Mouse (Mus musculus): ENCODE data around the gene Rasgef1b.

Gene Rasgef1b

DNA sequence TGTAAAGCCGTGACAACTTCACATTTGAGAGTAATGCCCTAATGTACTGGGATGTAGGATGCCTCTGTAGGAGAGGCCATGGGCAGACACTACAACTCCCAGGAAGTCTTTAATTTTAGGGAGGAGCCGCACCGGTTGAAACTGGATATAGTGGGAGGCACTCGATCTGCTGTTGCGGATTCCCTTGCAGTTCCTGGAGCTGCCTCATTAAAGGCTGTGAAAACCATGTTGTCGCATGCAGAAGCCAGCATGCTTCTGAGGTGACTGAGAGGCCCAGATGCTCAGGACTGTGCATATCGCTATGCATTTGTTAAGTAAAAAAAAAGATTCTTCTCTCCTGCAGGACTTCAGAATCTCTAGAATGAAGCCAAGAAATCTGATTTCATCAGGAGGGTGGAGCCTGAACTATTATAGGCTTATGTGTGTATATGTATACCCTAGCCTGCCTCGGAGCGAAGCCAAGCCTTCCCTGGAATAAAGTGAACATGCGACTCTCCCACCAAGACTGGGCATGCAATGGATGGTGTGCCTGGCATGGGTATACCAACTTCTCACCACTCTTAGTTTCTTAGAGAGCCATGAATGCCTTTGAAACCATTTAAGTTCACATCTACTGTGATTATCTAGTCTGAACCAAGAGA, 130.3 kb downstream of the Rasgef1b start:
- no peak for DNase-seq

DNA sequence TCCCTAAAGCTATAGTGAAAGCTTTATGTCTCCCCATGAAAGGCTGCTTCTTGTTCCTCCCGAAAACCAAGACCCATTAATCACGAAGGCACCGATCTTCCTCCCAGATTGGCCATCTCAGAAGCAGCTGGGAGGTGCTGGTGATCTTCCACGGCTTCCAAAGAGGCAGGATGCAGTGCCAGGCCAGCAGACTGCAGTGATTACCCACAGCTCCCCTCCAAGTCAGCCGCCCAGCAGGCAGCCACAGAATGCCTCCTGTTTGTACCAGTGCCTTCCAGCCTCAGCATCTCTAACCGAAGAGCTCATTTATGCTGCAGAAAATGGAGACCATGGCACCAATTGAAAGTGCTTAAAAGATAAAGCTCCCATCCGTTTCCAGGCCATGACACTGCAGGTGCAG, 131.2 kb downstream of the Rasgef1b start:
- peak; percentile 59 to 64 for DNase-seq

DNA sequence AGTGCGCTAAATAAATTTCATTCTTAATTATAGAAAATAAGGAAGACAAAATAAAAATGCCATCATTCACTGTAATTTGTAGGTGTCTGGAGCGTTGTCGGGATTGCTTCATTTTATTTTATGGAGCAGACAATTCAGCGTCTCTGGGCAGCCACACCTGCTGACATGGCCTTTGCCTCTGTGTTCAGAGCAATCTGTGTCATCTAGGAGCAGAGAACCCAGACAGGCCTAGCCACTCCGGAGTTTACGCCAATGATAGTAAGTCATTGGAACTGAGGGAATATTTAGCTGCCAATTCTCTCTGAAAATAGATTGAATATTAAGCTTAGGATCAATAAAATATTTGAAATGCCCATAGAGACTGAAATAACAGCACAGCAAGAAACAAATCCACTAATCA, 137.5 kb downstream of the Rasgef1b start:
- no peak for DNase-seq

DNA sequence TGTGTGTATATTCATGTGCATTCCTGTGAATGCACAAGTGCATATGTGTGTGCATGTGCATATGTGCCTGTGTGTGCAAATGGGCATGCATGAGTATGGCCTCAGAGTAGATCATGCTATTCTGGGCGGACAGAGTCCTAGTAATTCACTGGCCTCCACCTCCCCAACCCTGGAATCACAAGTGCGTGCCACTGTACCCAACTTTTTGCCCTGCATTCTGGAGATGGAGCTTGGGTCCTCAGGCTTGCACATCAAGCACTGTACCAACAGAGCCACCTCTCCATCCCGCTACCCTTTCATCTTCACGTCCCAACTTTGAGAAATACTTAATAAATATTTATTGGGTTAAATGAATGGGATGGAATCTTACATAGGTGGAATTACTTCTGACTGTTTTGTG, 138.3 kb downstream of the Rasgef1b start:
- DNase-seq, result no peak

DNA sequence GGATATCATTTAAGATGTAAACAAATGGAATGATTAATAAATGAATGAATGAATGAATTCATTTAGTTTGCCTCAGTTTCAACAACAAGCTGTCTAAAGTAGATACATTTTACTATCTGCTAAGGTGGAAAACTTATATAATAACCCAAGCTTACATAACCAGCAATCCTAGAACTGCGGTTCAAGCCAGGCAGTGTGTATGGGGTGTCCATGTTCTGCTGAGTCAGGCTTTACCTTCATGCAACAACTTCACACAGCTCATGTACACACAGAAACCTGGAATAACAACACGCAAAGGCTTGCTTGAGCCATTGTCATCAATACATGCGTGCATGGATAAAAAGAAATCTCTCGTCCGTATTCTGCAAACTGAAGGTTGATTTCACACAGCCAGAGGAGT, 140.9 kb downstream of the Rasgef1b start:
- no peak for DNase-seq

DNA sequence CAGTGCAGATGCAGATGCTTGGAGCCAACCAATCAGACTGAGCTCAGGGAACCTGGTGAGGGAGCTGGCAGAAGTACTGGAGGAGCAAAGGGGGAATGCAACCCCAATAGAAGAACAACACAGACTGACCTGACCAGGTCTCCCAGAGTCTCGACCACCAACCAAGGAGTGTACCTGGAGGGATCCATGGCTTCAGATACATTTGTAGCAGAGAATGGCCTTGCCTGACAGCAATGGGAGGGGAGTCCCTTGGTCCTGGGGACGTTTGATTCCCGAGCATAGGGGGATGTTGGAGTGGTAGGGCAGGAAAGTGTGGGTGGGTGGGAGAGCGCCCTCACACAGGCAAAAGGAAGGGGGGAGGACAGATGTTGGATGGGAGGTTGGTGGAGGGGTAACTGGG, 141.3 kb downstream of the Rasgef1b start:
- no peak for DNase-seq

DNA sequence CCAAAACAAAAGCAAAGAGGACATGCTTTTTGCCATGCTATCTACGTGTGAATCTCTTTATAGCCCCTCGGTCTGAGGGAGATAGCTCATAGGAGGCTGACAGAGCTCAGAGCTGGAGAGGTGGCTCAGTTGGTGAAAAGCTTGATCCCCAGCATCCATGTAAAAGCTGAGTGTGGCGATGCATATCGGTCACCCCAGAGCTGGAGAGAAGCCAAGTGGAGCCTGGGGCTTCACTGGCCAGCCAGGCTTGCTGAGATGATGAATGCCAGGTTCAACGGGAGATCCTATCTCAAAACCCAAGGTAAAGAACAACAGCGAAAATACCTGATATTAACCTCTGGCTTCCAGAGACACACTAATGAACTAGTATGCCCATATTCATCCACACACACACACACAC, 142.6 kb downstream of the Rasgef1b start:
- peak; percentile 62 to 66 for DNase-seq

DNA sequence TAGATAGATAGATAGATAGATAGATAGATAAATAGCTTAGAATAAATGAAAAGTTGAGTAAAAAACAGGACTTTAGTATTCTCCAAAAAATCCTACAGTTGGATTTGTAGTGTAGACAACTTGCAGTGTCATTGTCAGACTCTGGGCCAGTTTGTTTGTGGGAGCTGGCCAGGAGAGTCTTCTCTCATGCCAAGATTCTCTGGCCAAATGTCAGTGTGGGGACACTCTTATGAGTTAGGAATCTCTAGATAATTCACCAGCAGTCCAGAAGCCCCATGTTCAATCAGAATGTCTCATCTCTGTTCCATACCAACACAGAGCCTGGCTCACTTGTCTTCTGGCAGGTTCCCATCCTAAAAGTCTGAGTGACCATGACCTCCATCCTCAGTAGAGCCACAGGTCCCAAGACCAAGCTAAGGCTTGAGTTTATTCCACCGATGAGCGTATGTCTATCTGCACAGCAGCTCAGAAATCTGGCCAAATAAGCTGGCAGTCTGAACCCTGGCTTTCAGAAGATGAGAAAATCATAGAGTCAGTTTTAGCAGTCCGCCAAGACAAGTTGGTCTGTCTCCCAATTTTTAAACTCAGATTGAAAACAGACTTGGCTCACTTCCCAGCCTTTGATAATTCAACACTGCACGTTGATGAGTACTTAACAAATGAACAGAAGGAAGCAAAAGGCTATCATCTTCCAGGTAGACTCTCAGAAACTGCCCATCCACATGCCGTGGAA, 143.5 kb downstream of the Rasgef1b start:
- peak; percentile 45 to 73 for DNase-seq

DNA sequence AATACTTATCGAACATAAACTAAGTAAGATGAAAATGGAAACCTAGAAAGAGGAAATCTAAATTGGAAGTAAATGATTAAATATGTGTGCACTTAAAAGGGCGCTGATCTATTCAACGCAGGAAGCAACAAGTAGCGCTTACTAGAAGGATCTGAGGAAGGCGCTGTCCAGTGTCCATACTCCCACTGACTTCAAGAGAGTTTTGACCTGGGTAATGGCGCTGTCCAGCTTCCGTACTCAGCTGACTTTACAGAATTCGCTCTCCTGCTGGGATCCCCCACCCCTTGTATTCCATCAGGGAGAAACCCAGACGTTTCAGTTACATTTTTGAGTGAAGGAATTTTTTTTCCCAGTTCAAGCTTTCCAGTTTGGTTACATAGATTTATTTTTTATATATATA, 144.6 kb downstream of the Rasgef1b start:
- DNase-seq, result no peak

DNA sequence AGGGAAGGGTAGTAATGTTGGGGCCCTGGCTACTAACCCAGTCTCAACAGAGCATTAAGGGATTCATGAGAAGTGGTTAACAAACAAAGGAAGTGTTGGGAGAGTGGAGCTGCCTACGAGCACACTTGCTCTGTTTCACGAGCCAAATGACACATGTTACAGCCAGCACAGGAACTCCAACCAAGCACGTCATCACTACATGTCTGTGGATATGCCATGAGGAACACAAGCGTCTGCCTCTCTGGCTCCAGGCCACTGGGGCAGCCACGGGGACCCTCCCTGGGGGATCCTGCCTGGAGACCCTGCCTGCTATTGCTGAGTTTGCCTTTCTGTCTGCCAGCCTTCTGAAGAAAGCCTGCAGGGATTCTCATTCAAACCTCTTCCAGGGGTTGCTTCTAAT, 146.8 kb downstream of the Rasgef1b start:
- no peak for DNase-seq

- peak; percentile 72 to 75 for DNase-seq
Measured at GRCm38 (mm10) chr5:99578692-99579091, 150.2 kb downstream of the Rasgef1b start.

DNA sequence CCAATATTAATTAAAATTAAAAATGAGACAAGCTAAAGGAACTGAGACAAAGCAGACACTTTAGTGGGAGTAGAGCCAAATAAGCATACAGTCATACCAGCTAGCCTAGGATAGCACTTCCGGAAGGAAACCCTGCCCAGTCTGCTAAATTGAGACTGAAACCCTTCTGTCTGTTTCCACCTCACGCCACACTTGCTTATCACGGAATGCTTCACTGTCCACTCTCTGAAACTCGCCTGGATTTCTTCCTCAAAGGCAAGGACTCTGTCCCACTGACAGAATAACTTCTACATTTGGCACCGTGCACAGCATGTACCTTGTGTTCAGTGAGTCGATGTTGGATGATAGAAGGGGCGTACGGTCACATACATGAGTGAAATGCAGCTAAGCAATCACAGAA, 153.0 kb downstream of the Rasgef1b start:
- no peak for DNase-seq

GRCm38 (mm10) chr5:99564501-99565323, 164.2 kb downstream of the Rasgef1b start:
- no peak for DNase-seq

DNA sequence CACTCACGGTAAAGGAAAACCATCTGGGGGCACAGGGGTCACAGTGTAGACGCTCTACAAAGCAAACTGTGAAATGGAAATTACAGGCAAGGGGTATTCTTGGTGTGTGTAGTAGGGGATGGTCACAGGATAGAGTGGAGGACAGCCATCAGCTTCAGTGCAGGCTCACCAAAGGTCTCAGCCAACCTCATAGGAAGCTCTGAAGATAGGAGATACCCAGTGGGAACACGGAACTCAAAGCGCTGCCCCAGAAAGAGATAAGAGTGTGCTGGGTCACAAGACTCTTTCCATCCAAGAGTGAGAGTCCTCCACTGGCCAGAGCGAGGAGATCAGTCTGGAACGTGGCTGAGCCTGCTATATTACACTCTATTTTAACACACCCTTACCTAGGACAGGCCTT, 166.8 kb downstream of the Rasgef1b start:
- DNase-seq, result no peak

DNA sequence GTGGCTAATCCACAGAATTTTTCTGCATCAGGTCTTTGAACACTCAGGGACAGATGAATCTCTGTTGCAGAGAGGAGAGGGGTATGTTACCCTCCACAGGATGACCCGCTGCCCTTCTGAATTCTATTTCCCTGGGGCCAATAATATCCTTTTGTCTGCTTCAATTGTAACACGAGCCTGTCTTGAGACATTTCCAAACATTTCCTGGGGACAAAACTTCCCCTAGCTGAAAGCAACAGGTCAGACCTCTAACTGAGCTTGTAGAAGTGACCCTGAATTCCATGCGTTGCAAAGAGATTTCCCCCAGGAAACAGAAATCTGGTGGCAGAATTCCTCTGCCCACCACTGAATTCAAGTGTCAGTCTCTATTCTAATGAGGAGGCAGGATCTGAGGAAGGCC, 169.1 kb downstream of the Rasgef1b start:
- DNase-seq, result no peak

DNA sequence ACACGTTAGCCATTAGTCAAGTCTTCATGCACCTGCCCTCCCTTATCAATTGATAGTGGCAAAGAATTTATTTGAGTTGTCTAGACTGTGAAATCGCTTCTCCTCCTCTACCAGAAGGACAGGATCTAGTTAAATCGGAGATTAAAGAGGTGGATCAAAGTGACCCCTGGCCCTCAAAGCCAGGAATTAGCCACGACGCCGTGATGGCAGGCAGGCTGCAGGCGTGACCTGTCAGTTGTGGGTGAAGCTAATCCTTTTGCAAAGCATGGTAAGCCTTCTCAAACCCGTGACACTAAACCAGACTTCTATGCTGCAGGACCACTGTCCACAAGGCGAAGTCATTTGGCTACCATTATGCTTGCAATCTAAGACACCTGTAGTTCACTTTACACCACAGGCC, 170.6 kb downstream of the Rasgef1b start:
- no peak for DNase-seq

DNA sequence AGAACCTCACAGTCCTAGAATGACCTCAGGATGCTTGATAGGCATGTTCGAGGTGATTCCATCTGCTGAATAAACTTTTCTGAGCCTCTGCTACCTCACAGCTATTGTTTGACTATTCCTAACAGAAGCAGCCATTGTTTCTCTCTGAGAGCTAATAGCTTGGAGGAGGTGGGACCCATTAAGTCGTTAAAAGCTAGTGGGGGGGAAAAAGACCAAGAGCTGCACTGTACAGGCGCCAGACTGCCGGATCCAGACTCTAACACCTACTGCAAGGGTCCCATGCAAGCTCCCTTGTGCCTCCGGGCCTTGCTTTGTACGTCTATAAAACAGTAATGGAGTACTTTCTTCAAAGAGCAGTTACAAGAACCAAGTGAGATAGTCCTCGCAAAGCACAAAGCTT, 176.2 kb downstream of the Rasgef1b start:
- DNase-seq, result no peak

DNA sequence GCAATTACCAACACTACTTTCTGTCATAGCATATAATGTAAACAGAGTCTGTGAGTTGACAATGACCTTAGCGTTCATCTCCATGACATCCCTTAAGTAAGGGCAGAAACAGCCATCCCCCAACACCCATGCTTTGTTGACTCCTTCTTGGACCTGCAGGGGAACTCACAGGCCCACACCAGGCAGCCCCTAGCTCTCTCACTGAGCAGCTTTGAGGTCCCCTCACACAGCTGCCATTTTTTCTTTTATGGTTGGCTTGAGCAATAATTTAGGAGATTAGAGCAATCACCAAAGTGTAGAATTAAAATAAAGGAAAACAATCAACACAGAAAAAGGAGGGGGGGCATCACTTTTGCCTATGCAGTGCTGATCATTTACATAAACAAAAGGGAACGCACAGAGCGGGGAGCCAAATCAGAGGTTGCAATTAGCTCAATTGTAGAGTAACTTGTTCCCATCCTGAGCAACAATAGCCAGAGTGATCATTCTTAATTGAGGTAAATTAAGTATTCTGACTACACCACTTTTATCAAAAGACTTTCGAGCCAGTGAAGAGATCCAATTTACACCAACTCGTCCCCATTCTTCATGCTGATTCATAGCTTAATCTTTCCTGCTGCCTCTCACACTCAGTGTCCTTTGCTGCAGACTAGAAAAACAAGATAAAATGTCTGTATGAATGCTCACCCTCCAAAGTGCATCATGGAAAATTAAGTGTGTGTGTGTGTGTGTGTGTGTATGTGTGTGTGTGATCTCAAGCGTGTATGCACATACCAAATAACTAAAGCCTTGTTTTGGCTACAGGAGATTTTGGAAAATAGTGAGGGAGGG, 184.0 kb downstream of the Rasgef1b start:
- no peak for DNase-seq

- no peak for DNase-seq
Measured at GRCm38 (mm10) chr5:99541999-99542765, 186.7 kb downstream of the Rasgef1b start.

- peak; percentile 94 to 98 for DNase-seq
Measured at GRCm38 (mm10) chr5:99541321-99541895, 187.5 kb downstream of the Rasgef1b start.

GRCm38 (mm10) chr5:99533416-99533815, 195.4 kb downstream of the Rasgef1b start:
- DNase-seq, result peak; percentile 74 to 92

DNA sequence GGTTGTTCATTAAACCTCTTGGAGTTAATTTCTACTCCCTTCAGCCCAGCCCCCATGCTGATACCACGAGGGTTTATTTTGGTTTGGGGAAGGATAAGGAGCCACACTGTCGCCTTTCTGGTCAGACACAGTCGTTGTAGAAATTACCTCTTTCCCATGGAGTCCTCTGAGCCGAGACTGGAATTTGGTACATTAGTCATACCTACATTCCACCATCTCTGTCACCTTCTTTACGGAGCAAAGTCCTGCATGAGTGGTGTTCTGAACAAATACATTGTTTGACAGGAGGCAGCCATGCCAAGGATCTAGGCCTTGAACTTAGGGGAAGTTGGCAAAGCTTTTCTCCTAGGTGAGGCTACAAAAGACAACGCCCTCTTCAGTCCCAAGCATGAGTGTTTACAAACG, 202.1 kb downstream of the Rasgef1b start:
- no peak for DNase-seq
